In the genomic region with DNA sequence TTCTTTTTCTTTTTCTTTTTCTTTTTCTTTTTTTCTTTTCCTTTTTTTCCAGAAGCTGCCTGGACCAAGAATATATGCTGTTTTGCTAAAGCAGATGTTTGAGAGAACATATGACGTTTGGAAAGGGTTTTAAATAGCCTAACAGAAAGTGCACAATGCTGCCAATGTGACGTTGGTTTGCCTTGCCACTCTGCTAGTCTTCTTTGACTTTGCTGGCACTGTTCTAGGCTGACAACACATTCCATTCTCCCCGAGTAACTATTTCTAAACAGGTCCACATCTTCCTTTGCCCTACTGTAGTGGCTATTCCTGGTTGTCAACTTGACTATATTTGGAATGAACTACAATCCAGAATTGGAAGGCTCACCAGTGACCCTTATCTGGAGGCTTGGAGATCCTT, we compare ENCODE assay signal across 7 mouse cellular contexts.
A peak's percentile ranks its signal among the peaks of the same experiment; 100 is the strongest.
DNase-seq lines count a peak whose midpoint lies in the region; ATAC-seq lines count a peak whose summit lies in the region.
"Not testable (repeated sequence)": the region's sequence is repeated elsewhere in the genome, so short reads cannot be mapped to it uniquely, and the experiment has no call there.

No protein-coding gene starts in this region.

- DNase-seq in brain, adult 2 months (ENCODE audit: low read depth, low spot score) = peak; percentile 4
- DNase-seq in heart, adult 11 months = peak; percentile 83
- DNase-seq in heart, adult 18-20 months = peak; percentile 7 to 32
- peak; percentile 4 to 5 for DNase-seq in heart, postnatal 10 days
- DNase-seq in right cerebral cortex, adult 18-20 months = peak; percentile 5
- peak; percentile 1 for DNase-seq in telencephalon, adult 2 months (ENCODE audit: low read depth, low spot score)

- intact Hi-C loops in heart, postnatal 10 days (cut with DNase I) = not testable (repeated sequence)

- peak; percentile 91 for ATAC-seq in frontal cortex, adult (ENCODE audit: low TSS enrichment)

Comparison
In these comparisons a context has a peak if more than half of its experiments do, and no peak if none do; other contexts are left out.
1. Peak in every context shown above with its lines: DNase-seq and ATAC-seq.
2. DNase-seq: peak in every context shown above with its lines; median percentile 83 in heart, adult 11 months; 20 in heart, adult 18-20 months; 5 in right cerebral cortex, adult 18-20 months; 4 in heart, postnatal 10 days; 4 in brain, adult 2 months; 1 in telencephalon, adult 2 months.